Mouse (Mus musculus) thymus, adult 2 months (tissue): ENCODE results near the gene Map3k4. TPM values are rescaled to one million over a fixed set of nuclear protein-coding genes. Genes with fewer than 3 reads are reported as not detected.

ENCODE experiments used
- DNase-seq: peaks from one replicate; pipeline ENCODE4 v3.0.0; 2021
- H3K27ac ChIP-seq: fragments of 200-500 bp; 2 replicates; pipeline ENCODE4 v1.5.1; 2012; ENCODE audit warnings: low read length, control low read depth; ENCODE audit not compliant: control insufficient read depth, insufficient read depth
- H3K27me3 ChIP-seq: fragments of 200-500 bp; 2 replicates; pipeline ENCODE4 v1.6.1; 2012; ENCODE audit warnings: mild to moderate bottlenecking, low read length, moderate library complexity, mixed read lengths; ENCODE audit not compliant: control insufficient read depth, insufficient read depth
- H3K36me3 ChIP-seq: fragments of 200-500 bp; 2 replicates; pipeline ENCODE4 v1.6.1; 2012; ENCODE audit warnings: mild to moderate bottlenecking, low read length, moderate library complexity; ENCODE audit not compliant: control insufficient read depth, insufficient read depth
- H3K4me1 ChIP-seq: fragments of 200-500 bp; replicated peaks from 2 replicates; pipeline ENCODE4 v1.6.1; 2012; ENCODE audit warnings: low read length; ENCODE audit not compliant: control insufficient read depth, insufficient read depth
- H3K4me3 ChIP-seq: fragments of 200-500 bp; 2 replicates; pipeline ENCODE4 v1.5.1; 2012; ENCODE audit warnings: mild to moderate bottlenecking, low read length, control low read depth, moderate library complexity; ENCODE audit not compliant: control insufficient read depth, insufficient read depth
- CTCF ChIP-seq: fragments of 200-500 bp; IDR thresholded peaks from 2 replicates; pipeline ENCODE4 v1.5.1; 2012; ENCODE audit warnings: mild to moderate bottlenecking, control low read depth, low read length, moderate library complexity, borderline replicate concordance; ENCODE audit not compliant: control insufficient read depth, poor library complexity, insufficient read depth; ENCODE audit errors: extremely low read depth
- POLR2A ChIP-seq: fragments of 200-500 bp; IDR thresholded peaks from 2 replicates; pipeline ENCODE4 v1.6.1; 2012; ENCODE audit warnings: mild to moderate bottlenecking, low read length, control low read depth, moderate library complexity; ENCODE audit not compliant: control insufficient read depth, poor library complexity, insufficient read depth; ENCODE audit errors: extremely low read depth
- WGBS: fragments of 180-500 bp; shearing (Covaris S2); methylation state at CpG from one replicate; pipeline ENCODE4 v1.1.7; 2018; 5-methylcytosine and 5-hydroxymethylcytosine counted together
- polyA plus RNA-seq: library from polyadenylated mRNA; depleted of rRNA; stranded (reverse); fragments of >200 nt; gene quantifications from 2 replicates; pipeline ENCODE4 v1.2.3, GENCODE M21; 2012

The Map3k4 gene
- polyA plus RNA-seq, 1 experiment, result 27.7 TPM

DNA sequence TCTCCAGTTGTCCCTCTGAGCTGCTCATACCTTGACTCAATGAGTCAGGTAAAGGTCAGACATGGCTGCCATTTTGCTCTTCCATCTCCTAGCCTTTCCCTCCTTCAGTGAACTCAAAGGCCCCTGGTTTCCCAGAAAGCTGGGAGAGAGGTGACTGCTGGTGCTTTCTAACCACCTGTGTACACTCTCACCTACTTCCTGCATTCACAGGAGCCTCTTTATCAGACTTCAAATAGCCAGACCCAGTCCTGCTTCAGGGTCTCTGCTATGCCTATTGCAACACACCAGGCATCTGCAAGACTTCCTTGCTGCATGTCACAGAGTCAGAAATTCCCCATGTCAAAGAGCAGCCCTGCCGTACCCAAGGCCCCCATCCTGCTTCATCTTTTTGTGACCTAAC is 28.9 kb upstream of the Map3k4 start:
- DNase-seq, result no peak
- Histone ChIP-seq H3K27ac (no peak overlapping the region), H3K27me3 (no peaks in the 10 kb centered on the region), H3K4me1 (no peaks in the 10 kb centered on the region), H3K36me3 (no peaks in the 10 kb centered on the region), H3K4me3 (no peak overlapping the region)
- TF ChIP-seq CTCF (no peak), POLR2A (no peak)
- 87% methylated on average over 1 of the region's 1 CpGs for WGBS

- 92% methylated on average over 9 of the region's 9 CpGs for WGBS
- Histone ChIP-seq H3K27me3 (no peaks in the 10 kb centered on the region), H3K36me3 (no peaks in the 10 kb centered on the region), H3K4me1 (no peaks in the 10 kb centered on the region), H3K27ac (no peak overlapping the region), H3K4me3 (no peak overlapping the region)
- TF ChIP-seq POLR2A (no peak), CTCF (no peak)
- DNase-seq, result no peak
These were observed 25.2 kb upstream of the Map3k4 start for GRCm38 (mm10) chr17:12343702-12344376.

DNA sequence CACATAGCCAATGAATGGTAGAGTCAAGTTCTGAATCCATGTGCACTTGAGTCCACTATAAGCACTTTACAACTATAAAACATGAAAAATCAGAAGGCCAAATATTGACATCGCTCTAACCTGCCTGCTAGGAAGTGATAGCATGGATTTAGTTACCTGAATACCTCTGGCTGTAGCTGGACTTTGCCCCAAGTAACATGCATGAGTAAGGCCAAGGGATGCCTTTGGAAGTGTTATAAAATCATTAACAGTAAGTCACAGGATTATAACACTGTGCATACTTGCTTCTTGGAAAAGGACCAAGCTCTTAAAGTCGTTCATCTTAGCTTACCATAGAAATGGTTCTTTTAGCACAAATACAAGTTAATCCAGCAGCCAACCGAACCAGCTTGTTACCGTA is 18.6 kb upstream of the Map3k4 start:
- Histone ChIP-seq H3K27ac (no peak overlapping the region), H3K36me3 (no peaks in the 10 kb centered on the region), H3K4me3 (no peak overlapping the region), H3K4me1 (no peaks in the 10 kb centered on the region), H3K27me3 (no peaks in the 10 kb centered on the region)
- 90% methylated on average over 4 of the region's 4 CpGs for WGBS
- TF ChIP-seq POLR2A (no peak), CTCF (no peak)
- no peak for DNase-seq

DNA sequence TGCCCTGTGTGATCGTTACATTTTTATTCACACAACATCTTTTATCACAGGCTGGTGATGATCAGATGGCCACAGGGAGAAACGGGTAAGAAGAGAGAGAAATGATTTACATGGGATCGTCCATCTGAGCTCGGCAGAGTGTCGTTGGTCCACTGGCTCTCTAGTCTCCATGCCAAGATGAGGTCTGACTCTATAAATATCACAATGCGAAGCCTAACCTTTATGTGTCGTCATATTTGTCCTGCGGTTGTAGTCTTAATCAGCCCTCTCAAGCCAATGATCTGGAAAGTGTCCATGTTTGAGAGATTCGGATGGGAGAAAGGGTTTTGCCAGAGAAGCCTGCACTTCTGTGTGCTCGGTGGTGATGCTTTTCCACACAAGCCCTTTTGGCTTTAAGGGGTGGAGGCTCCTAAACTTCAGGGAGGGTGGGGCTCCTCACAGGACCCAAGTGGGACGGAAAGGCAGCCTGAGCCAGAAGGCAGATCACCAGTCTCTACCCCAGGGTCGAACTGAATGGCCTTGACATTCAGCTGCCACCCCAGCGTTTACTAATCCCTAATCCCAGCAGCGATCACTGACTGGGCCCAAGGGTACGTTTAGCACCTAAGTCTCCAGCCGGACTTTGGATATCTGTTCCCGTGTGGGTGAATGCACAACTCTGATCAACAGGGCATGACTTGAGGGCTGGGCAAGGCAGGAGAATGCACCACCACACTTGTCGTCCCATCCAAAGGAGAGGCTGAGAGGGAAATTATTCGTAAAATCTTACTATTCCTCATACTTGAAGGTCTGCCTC is 17.7 kb upstream of the Map3k4 start:
- Histone ChIP-seq H3K4me3 (no peak overlapping the region), H3K4me1 (no peaks in the 10 kb centered on the region), H3K36me3 (no peaks in the 10 kb centered on the region), H3K27ac (no peak overlapping the region), H3K27me3 (no peaks in the 10 kb centered on the region)
- DNase-seq, result no peak
- TF ChIP-seq POLR2A (no peak), CTCF (no peak)
- WGBS, result 96% methylated on average over 19 of the region's 19 CpGs

- Histone ChIP-seq H3K27me3 (no peaks in the 10 kb centered on the region), H3K36me3 (no peaks in the 10 kb centered on the region), H3K4me1 (no peaks in the 10 kb centered on the region), H3K27ac (no peak overlapping the region), H3K4me3 (no peak overlapping the region)
- 90% methylated on average over 6 of the region's 6 CpGs for WGBS
- DNase-seq, result no peak
- TF ChIP-seq CTCF (no peak), POLR2A (no peak)
These were observed 16.5 kb upstream of the Map3k4 start for GRCm38 (mm10) chr17:12335115-12335514.

DNA sequence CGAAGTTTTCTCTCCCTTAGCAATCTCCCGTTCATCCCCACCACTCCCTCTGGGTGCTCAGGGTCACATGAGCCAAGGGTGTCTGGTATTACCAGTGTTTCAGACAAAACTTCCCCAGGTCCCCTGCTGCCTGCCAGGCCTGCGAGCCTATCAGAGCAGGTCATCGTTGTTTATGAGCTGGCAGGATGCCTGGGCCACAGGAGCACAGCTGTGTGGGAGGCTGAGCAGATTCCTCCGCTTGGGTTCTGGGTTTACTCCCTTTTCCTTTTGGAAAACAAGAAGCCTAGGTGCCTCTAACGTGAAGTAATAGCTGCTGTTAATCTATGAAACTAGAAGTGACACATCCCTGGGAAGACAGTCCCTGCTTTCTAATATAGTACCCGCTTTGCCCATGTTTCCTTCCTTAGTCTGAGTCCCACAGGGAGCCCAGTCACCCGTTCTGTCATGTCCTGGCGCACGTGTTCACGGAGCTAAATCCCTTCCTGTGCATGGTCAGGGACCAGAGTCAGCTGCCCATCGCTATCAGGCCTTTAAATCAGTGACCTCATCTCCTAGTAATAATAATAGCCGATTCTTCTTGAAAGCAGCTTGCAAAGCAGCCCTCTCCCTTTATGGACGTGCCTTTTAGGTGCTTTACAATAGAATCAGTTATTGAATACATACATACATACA is 9.4 kb upstream of the Map3k4 start:
- H3K27me3 ChIP-seq, result no peaks in the 10 kb centered on the region
- H3K36me3 ChIP-seq, result no peaks in the 10 kb centered on the region
- no peak overlapping the region for H3K27ac ChIP-seq
- 52% methylated on average over 14 of the region's 14 CpGs for WGBS
- no peak for DNase-seq
- no peaks in the 10 kb centered on the region for H3K4me1 ChIP-seq
- TF ChIP-seq CTCF, result no peak
- no peak for TF ChIP-seq POLR2A
- no peak overlapping the region for H3K4me3 ChIP-seq

DNA sequence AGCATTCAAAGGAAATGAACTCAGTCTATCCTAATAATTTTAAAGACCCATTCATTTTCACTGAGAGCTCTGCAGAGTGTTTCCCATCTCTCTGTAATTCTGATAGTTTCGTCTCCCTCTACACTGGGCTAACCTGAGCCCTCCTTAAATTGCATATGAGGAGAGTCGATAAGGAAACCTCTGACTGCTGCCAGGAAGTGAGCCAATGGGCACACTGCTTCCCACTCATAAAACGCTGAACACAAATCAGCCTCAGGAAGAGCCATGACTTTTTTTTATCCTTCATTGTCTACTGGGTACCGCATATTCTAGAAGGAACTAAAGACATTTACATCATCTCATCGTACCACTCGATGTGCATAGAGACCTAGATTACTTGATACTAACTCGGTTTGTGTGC is 1.2 kb upstream of the Map3k4 start:
- no peak overlapping the region for H3K4me3 ChIP-seq
- no peaks in the 10 kb centered on the region for H3K36me3 ChIP-seq
- WGBS, result 83% methylated on average over 7 of the region's 7 CpGs
- no peak for DNase-seq
- no peak for TF ChIP-seq CTCF
- no peak for TF ChIP-seq POLR2A
- no peaks in the 10 kb centered on the region for H3K27me3 ChIP-seq
- peaks cover 3% of the 10 kb centered on the region; the same call in 1 of the 2 replicates for H3K4me1 ChIP-seq
- no peak overlapping the region for H3K27ac ChIP-seq
